Mouse (Mus musculus) embryonic fibroblast, embryonic 13.5 days (primary cell): ENCODE results near the gene Ptchd4. TPM values are rescaled to one million over a fixed set of nuclear protein-coding genes. Genes with fewer than 3 reads are reported as not detected.

Experiments used
- H3K27ac ChIP-seq: 2 replicates; pipeline ENCODE4 v1.5.1; 2012; ENCODE audit warnings: low read length, control low read depth, inconsistent platforms; ENCODE audit not compliant: insufficient read depth
- H3K4me1 ChIP-seq: 2 replicates; pipeline ENCODE4 v1.6.1; 2011; ENCODE audit warnings: low read length; ENCODE audit not compliant: control insufficient read depth, insufficient read depth
- H3K4me3 ChIP-seq: 2 replicates; pipeline ENCODE4 v1.5.1; 2011; ENCODE audit warnings: mild to moderate bottlenecking, control low read depth, low read length; ENCODE audit not compliant: insufficient read depth
- CTCF ChIP-seq: IDR thresholded peaks from 2 replicates; pipeline ENCODE4 v1.5.1; 2011; ENCODE audit warnings: mild to moderate bottlenecking, control low read depth, low read length, moderate library complexity, borderline replicate concordance; ENCODE audit not compliant: insufficient read depth
- POLR2A ChIP-seq: IDR thresholded peaks from 2 replicates; pipeline ENCODE4 v1.6.1; 2011; ENCODE audit warnings: low read depth, mild to moderate bottlenecking, control low read depth, low read length, moderate library complexity
- polyA plus RNA-seq: library from polyadenylated mRNA; stranded (reverse); fragments of >200 nt; gene quantifications from 2 replicates; pipeline ENCODE4 v1.2.4, GENCODE M21; 2011; ENCODE audit warnings: low read depth; ENCODE audit not compliant: missing spikeins, insufficient read length

Gene Ptchd4
- polyA plus RNA-seq, 1 experiment, result 4.8 TPM

GRCm38 (mm10) chr17:42393086-42393485 lies 77.3 kb downstream of the Ptchd4 start:
- TF ChIP-seq POLR2A, result no peak
- TF ChIP-seq CTCF, result no peak
- no peak overlapping the region for H3K4me3 ChIP-seq
- no peak overlapping the region for H3K27ac ChIP-seq
- peaks cover 2% of the 10 kb centered on the region for H3K4me1 ChIP-seq

GRCm38 (mm10) chr17:42395299-42395698 lies 79.6 kb downstream of the Ptchd4 start:
- Histone ChIP-seq H3K4me3 (no peak overlapping the region), H3K4me1 (no peaks in the 10 kb centered on the region), H3K27ac (no peak overlapping the region)
- no peak for TF ChIP-seq POLR2A
- no peak for TF ChIP-seq CTCF

DNA sequence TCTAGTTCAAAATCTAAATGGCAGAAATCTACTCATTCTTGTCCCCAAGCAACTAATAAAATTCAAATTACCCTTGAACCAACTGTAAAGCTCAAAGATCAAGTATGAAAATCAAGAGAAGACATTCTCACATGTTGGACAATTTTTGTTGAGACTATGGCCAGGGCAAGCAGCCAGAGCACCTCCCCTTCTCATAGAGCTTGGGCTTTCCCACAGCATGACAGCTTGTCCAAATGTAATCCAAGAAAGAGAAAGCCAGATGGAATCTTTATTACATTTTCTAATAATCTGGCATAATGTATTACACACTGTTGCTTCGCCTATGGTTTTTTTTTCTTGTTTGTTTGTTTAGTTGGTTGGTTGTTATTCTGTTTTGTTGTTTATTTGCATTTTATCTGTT lies 102.7 kb downstream of the Ptchd4 start:
- TF ChIP-seq POLR2A (no peak), CTCF (no peak)
- no peaks in the 10 kb centered on the region for H3K4me1 ChIP-seq
- H3K4me3 ChIP-seq, result no peak overlapping the region
- H3K27ac ChIP-seq, result no peak overlapping the region

- Histone ChIP-seq H3K4me3 (no peak overlapping the region), H3K27ac (no peak overlapping the region), H3K4me1 (no peaks in the 10 kb centered on the region)
- TF ChIP-seq POLR2A (no peak), CTCF (no peak)
Observed at GRCm38 (mm10) chr17:42427961-42428360, 112.2 kb downstream of the Ptchd4 start.

DNA sequence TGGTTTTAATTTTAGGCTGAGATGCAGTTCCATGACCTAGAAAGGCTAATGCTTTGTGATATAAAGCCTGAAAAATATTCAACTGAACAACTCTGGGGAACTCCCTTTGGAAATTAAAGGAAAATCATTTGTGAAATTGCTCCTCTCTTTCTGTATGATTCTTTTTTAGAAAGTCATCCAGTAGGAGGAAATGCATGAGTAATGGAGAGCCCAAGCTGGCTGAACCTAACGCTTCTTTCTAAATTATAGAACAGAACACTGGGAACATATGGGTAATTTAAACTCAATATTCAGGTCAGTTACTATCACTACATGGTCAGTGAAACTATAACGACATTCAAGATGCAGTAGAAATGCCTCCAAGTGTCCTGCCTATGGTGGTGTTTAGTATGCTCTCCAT lies 114.6 kb downstream of the Ptchd4 start:
- Histone ChIP-seq H3K4me3 (no peak overlapping the region), H3K27ac (no peak overlapping the region), H3K4me1 (no peaks in the 10 kb centered on the region)
- no peak for TF ChIP-seq POLR2A
- no peak for TF ChIP-seq CTCF

- TF ChIP-seq POLR2A, result no peak
- no peak for TF ChIP-seq CTCF
- Histone ChIP-seq H3K27ac (no peak overlapping the region), H3K4me3 (no peak overlapping the region), H3K4me1 (peaks cover 5% of the 10 kb centered on the region)
Observed at GRCm38 (mm10) chr17:42452235-42452634, 136.5 kb downstream of the Ptchd4 start.

DNA sequence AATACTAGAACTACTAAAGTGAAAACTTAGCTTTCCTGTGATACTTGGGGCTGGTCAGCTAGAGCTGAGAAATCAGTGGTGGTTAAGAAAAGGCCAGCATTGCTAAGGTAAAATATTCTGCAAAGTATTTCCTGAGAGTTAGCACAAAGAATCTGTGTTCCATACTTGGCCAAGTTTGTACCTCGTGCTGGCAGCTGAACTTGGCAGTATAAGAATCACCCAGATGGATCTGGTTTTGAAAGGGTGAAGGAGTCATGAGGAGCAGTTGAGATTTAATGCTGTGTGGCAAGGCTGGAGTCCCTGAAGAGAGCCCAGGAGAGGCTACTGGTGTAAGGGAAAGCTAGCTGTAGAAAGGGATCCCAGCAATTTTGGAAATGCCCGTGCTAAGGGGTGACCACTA lies 140.7 kb downstream of the Ptchd4 start:
- TF ChIP-seq CTCF (no peak), POLR2A (no peak)
- Histone ChIP-seq H3K4me3 (no peak overlapping the region), H3K27ac (no peak overlapping the region), H3K4me1 (no peaks in the 10 kb centered on the region)

GRCm38 (mm10) chr17:42462726-42463125 lies 147.0 kb downstream of the Ptchd4 start:
- Histone ChIP-seq H3K4me1 (no peaks in the 10 kb centered on the region), H3K27ac (no peak overlapping the region), H3K4me3 (no peak overlapping the region)
- no peak for TF ChIP-seq CTCF
- no peak for TF ChIP-seq POLR2A

DNA sequence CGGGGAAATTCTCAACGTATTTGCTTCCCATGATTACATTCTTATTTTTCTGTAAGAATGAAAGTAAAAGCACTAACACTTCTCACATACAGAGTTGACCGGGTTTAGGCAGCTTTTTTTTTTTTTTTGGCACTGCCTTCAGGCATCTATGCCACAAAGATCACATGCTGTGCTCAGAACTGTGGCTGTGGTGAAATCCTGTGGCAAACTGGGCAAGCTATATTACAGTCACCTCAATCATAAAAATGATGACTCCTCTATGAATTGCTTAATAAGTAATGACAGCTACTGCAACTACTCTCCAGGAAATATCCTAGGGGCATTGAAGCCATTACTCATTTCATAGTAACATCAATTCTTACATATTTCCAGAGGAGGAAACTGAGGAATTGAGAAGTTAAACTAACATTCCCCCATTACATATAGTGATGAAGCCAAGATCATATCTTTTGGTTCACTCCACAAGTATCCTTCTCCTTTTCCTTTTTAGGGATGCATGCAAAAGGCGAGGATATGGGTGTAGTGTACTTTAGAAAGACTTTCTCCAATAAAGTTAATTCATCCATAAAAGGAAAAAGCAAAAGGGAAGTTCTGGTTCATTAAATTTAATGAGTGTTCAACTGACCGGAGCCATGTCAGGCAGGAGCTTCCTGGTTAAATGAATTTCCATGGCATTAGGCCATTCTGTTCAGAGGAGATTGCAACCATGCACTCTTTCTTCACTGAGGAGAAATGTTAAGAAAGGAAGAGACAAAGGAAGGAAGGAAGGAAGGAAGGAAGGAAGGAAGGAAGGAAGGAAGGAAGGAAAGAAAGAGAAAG lies 164.6 kb downstream of the Ptchd4 start:
- TF ChIP-seq CTCF (no peak), POLR2A (no peak)
- Histone ChIP-seq H3K4me3 (no peak overlapping the region), H3K4me1 (peaks cover 3% of the 10 kb centered on the region; the same call in 1 of the 2 replicates), H3K27ac (peak overlapping the region; percentile 40; the same call in 1 of the 2 replicates)

- Histone ChIP-seq H3K4me1 (peaks cover 2% of the 10 kb centered on the region; the same call in 1 of the 2 replicates), H3K27ac (peak overlapping the region; percentile 80), H3K4me3 (no peak overlapping the region)
- TF ChIP-seq CTCF (no peak), POLR2A (no peak)
Observed at GRCm38 (mm10) chr17:42509356-42510262, 193.9 kb downstream of the Ptchd4 start.
